Mouse (Mus musculus): ENCODE data around the gene Akt1. TPM values are rescaled to one million over a fixed set of nuclear protein-coding genes. Genes with fewer than 3 reads are reported as not detected.

Gene Akt1
- polyA plus RNA-seq, 1 experiment from 2014 or later: 99.4 TPM

- Histone ChIP-seq H3K9me3 (ENCODE audit: control insufficient read depth, low read length) (no peaks in the 10 kb centered on the region), H3K36me3 (ENCODE audit: control insufficient read depth, insufficient read depth, low read length) (peaks cover 12% of the 10 kb centered on the region; the same call in 1 of the 2 replicates), H3K4me3 (ENCODE audit: low read depth, low read length) (no peak overlapping the region), H3K4me1 (replicated peaks; ENCODE audit: control insufficient read depth, insufficient read depth, low read length) (peaks cover 37% of the 10 kb centered on the region), H3K27ac (ENCODE audit: low read depth, low read length) (no peak overlapping the region), H3K9ac (ENCODE audit: low read length) (no peak overlapping the region), H3K4me2 (ENCODE audit: low read depth, low read length, severe bottlenecking) (no peak overlapping the region), H3K27me3 (ENCODE audit: control insufficient read depth, insufficient read depth, low read length) (no peaks in the 10 kb centered on the region)
- DNase-seq (ENCODE audit: low spot score): no peak
- WGBS: 90% methylated on average over 10 of the region's 10 CpGs
- ATAC-seq (replicated peaks; ENCODE audit: low FRiP score): no peak
Observed at GRCm38 (mm10) chr12:112667619-112668297, 6.9 kb downstream of the Akt1 start.

- Histone ChIP-seq H3K9me3 (ENCODE audit: control insufficient read depth, low read length) (no peaks in the 10 kb centered on the region), H3K27ac (ENCODE audit: low read depth, low read length) (peak overlapping the region; percentile 70; the same call in 1 of the 2 replicates), H3K4me3 (ENCODE audit: low read depth, low read length) (no peak overlapping the region), H3K4me2 (ENCODE audit: low read depth, low read length, severe bottlenecking) (no peak overlapping the region), H3K27me3 (ENCODE audit: control insufficient read depth, insufficient read depth, low read length) (no peaks in the 10 kb centered on the region), H3K9ac (ENCODE audit: low read length) (no peak overlapping the region), H3K36me3 (ENCODE audit: control insufficient read depth, insufficient read depth, low read length) (peaks cover 12% of the 10 kb centered on the region; the same call in 1 of the 2 replicates), H3K4me1 (replicated peaks; ENCODE audit: control insufficient read depth, insufficient read depth, low read length) (peaks cover 31% of the 10 kb centered on the region)
- WGBS: 88% methylated on average over 9 of the region's 9 CpGs
- DNase-seq (ENCODE audit: low spot score) (no peak), ATAC-seq (replicated peaks; ENCODE audit: low FRiP score) (no peak)
Observed at GRCm38 (mm10) chr12:112665881-112666544, 8.7 kb downstream of the Akt1 start.

- peaks cover 33% of the 10 kb centered on the region for H3K4me1 ChIP-seq (replicated peaks; ENCODE audit: control insufficient read depth, insufficient read depth, low read length)
- H3K36me3 ChIP-seq (ENCODE audit: control insufficient read depth, insufficient read depth, low read length): peaks cover 6% of the 10 kb centered on the region; the same call in 1 of the 2 replicates
- H3K4me2 ChIP-seq (ENCODE audit: low read depth, low read length, severe bottlenecking): no peak overlapping the region
- DNase-seq (ENCODE audit: low spot score) (peak; percentile 75), ATAC-seq (replicated peaks; ENCODE audit: low FRiP score) (no peak)
- H3K27ac ChIP-seq (ENCODE audit: low read depth, low read length): peak overlapping the region; percentile 70
- H3K9me3 ChIP-seq (ENCODE audit: control insufficient read depth, low read length): no peaks in the 10 kb centered on the region
- WGBS: 78% methylated on average over 18 of the region's 18 CpGs
- no peak overlapping the region for H3K4me3 ChIP-seq (ENCODE audit: low read depth, low read length)
- H3K9ac ChIP-seq (ENCODE audit: low read length): no peak overlapping the region
- no peaks in the 10 kb centered on the region for H3K27me3 ChIP-seq (ENCODE audit: control insufficient read depth, insufficient read depth, low read length)
Observed at GRCm38 (mm10) chr12:112665445-112665844, 9.2 kb downstream of the Akt1 start.

- no peak for ATAC-seq (replicated peaks; ENCODE audit: low FRiP score)
- Histone ChIP-seq H3K9ac (ENCODE audit: low read length) (peak overlapping the region; percentile 20), H3K4me3 (ENCODE audit: low read depth, low read length) (no peak overlapping the region), H3K27ac (ENCODE audit: low read depth, low read length) (peak overlapping the region; percentile 70), H3K4me1 (replicated peaks; ENCODE audit: control insufficient read depth, insufficient read depth, low read length) (peaks cover 36% of the 10 kb centered on the region), H3K27me3 (ENCODE audit: control insufficient read depth, insufficient read depth, low read length) (no peaks in the 10 kb centered on the region), H3K36me3 (ENCODE audit: control insufficient read depth, insufficient read depth, low read length) (no peaks in the 10 kb centered on the region; the same call in 1 of the 2 replicates), H3K9me3 (ENCODE audit: control insufficient read depth, low read length) (no peaks in the 10 kb centered on the region), H3K4me2 (ENCODE audit: low read depth, low read length, severe bottlenecking) (no peak overlapping the region)
- DNase-seq (ENCODE audit: low spot score): no peak
- 77% methylated on average over 5 of the region's 5 CpGs for WGBS
Observed at GRCm38 (mm10) chr12:112664656-112665055, 10.0 kb downstream of the Akt1 start.

GRCm38 (mm10) chr12:112664124-112664523, 10.6 kb downstream of the Akt1 start:
- DNase-seq (ENCODE audit: low spot score) (no peak), ATAC-seq (replicated peaks; ENCODE audit: low FRiP score) (peak; percentile 57)
- Histone ChIP-seq H3K4me2 (ENCODE audit: low read depth, low read length, severe bottlenecking) (no peak overlapping the region), H3K36me3 (ENCODE audit: control insufficient read depth, insufficient read depth, low read length) (peaks cover 2% of the 10 kb centered on the region), H3K9ac (ENCODE audit: low read length) (peak overlapping the region; percentile 41; the same call in 1 of the 2 replicates), H3K4me3 (ENCODE audit: low read depth, low read length) (no peak overlapping the region), H3K4me1 (replicated peaks; ENCODE audit: control insufficient read depth, insufficient read depth, low read length) (peaks cover 36% of the 10 kb centered on the region), H3K9me3 (ENCODE audit: control insufficient read depth, low read length) (no peaks in the 10 kb centered on the region), H3K27me3 (ENCODE audit: control insufficient read depth, insufficient read depth, low read length) (no peaks in the 10 kb centered on the region), H3K27ac (ENCODE audit: low read depth, low read length) (peak overlapping the region; percentile 75)
- 40% methylated on average over 2 of the region's 2 CpGs for WGBS

GRCm38 (mm10) chr12:112663716-112664115, 11.0 kb downstream of the Akt1 start:
- DNase-seq (ENCODE audit: low spot score): no peak
- no peak overlapping the region for H3K4me2 ChIP-seq (ENCODE audit: low read depth, low read length, severe bottlenecking)
- WGBS: 88% methylated on average over 12 of the region's 12 CpGs
- H3K4me1 ChIP-seq (replicated peaks; ENCODE audit: control insufficient read depth, insufficient read depth, low read length): peaks cover 36% of the 10 kb centered on the region
- H3K27ac ChIP-seq (ENCODE audit: low read depth, low read length): peak overlapping the region; percentile 75
- H3K4me3 ChIP-seq (ENCODE audit: low read depth, low read length): no peak overlapping the region
- peak; percentile 8; the same call in 1 of the 2 replicates for ATAC-seq (replicated peaks; ENCODE audit: low FRiP score)
- no peaks in the 10 kb centered on the region for H3K9me3 ChIP-seq (ENCODE audit: control insufficient read depth, low read length)
- H3K36me3 ChIP-seq (ENCODE audit: control insufficient read depth, insufficient read depth, low read length): peaks cover 6% of the 10 kb centered on the region
- H3K27me3 ChIP-seq (ENCODE audit: control insufficient read depth, insufficient read depth, low read length): no peaks in the 10 kb centered on the region
- H3K9ac ChIP-seq (ENCODE audit: low read length): peak overlapping the region; percentile 41

- ATAC-seq (replicated peaks; ENCODE audit: low FRiP score) (no peak), DNase-seq (ENCODE audit: low spot score) (no peak)
- 94% methylated on average over 11 of the region's 11 CpGs for WGBS
- no peaks in the 10 kb centered on the region for H3K9me3 ChIP-seq (ENCODE audit: control insufficient read depth, low read length)
- H3K9ac ChIP-seq (ENCODE audit: low read length): peak overlapping the region; percentile 16
- peaks cover 10% of the 10 kb centered on the region for H3K36me3 ChIP-seq (ENCODE audit: control insufficient read depth, insufficient read depth, low read length)
- peaks cover 36% of the 10 kb centered on the region for H3K4me1 ChIP-seq (replicated peaks; ENCODE audit: control insufficient read depth, insufficient read depth, low read length)
- H3K4me3 ChIP-seq (ENCODE audit: low read depth, low read length): no peak overlapping the region
- no peaks in the 10 kb centered on the region for H3K27me3 ChIP-seq (ENCODE audit: control insufficient read depth, insufficient read depth, low read length)
- H3K27ac ChIP-seq (ENCODE audit: low read depth, low read length): peak overlapping the region; percentile 75
- H3K4me2 ChIP-seq (ENCODE audit: low read depth, low read length, severe bottlenecking): no peak overlapping the region
Observed at GRCm38 (mm10) chr12:112663303-112663702, 11.4 kb downstream of the Akt1 start.

GRCm38 (mm10) chr12:112661851-112662250, 12.8 kb downstream of the Akt1 start:
- Histone ChIP-seq H3K9me3 (ENCODE audit: control insufficient read depth, low read length) (no peaks in the 10 kb centered on the region), H3K9ac (ENCODE audit: low read length) (no peak overlapping the region), H3K27me3 (ENCODE audit: control insufficient read depth, insufficient read depth, low read length) (no peaks in the 10 kb centered on the region), H3K4me2 (ENCODE audit: low read depth, low read length, severe bottlenecking) (no peak overlapping the region), H3K4me1 (replicated peaks; ENCODE audit: control insufficient read depth, insufficient read depth, low read length) (peaks cover 36% of the 10 kb centered on the region), H3K27ac (ENCODE audit: low read depth, low read length) (peak overlapping the region; percentile 73; the same call in 1 of the 2 replicates), H3K4me3 (ENCODE audit: low read depth, low read length) (no peak overlapping the region), H3K36me3 (ENCODE audit: control insufficient read depth, insufficient read depth, low read length) (peaks cover 20% of the 10 kb centered on the region)
- ATAC-seq (replicated peaks; ENCODE audit: low FRiP score): no peak
- WGBS: 88% methylated on average over 9 of the region's 9 CpGs
- DNase-seq (ENCODE audit: low spot score): no peak

Data from forebrain, embryonic 11.5 days (tissue).